Mouse (Mus musculus): ENCODE data around the gene Cenps. TPM values are rescaled to one million over a fixed set of nuclear protein-coding genes. Genes with fewer than 3 reads are reported as not detected.

Cenps gene
- polyA plus RNA-seq, 1 experiment from 2014 or later, result 24.5 TPM

DNA sequence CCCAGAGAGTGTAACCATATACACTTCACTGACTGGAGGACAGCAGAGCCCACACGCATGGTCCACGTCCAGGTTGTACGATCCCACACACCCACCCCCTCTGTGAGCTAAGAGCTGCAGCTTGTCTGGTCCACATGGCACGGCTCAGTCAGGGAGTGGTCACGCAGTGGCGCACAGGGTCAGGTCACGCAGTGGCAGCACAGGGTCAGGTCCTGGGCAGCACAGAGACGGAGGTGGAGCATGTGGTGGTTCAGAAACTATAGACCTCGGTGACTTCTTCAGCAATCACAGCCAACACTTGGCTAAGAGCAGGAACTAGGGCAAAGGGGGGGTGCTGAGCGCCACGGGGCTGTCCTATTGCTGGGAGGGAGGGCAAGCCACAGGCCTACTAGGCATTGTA is 12.8 kb upstream of the Cenps start:
- peak; percentile 18; the same call in 1 of the 2 replicates for ATAC-seq (ENCODE audit: insufficient read depth, low FRiP score)
- Histone ChIP-seq H3K4me1 (ENCODE audit: control insufficient read depth, insufficient read depth, low read length) (0 out of 2 replicates have a peak, but pooled peaks cover 4% of the 10 kb centered on the region), H3K27ac (ENCODE audit: low read length) (no peak overlapping the region), H3K9me3 (replicated peaks; ENCODE audit: control insufficient read depth, low read length) (no peaks in the 10 kb centered on the region), H3K9ac (ENCODE audit: low read length) (no peak overlapping the region), H3K4me3 (replicated peaks; ENCODE audit: low read length) (no peak overlapping the region), H3K4me2 (ENCODE audit: low read depth, low read length) (no peak overlapping the region), H3K27me3 (ENCODE audit: control insufficient read depth, insufficient read depth, low read length) (no peaks in the 10 kb centered on the region), H3K36me3 (ENCODE audit: control insufficient read depth, insufficient read depth, low read length) (peaks cover 32% of the 10 kb centered on the region)
- 77% methylated on average over 11 of the region's 11 CpGs for WGBS

GRCm38 (mm10) chr4:149149611-149150010 is 12.2 kb upstream of the Cenps start:
- Histone ChIP-seq H3K27me3 (ENCODE audit: control insufficient read depth, insufficient read depth, low read length) (no peaks in the 10 kb centered on the region), H3K36me3 (ENCODE audit: control insufficient read depth, insufficient read depth, low read length) (peaks cover 26% of the 10 kb centered on the region; the same call in 1 of the 2 replicates), H3K4me3 (replicated peaks; ENCODE audit: low read length) (no peak overlapping the region), H3K9me3 (replicated peaks; ENCODE audit: control insufficient read depth, low read length) (no peaks in the 10 kb centered on the region), H3K9ac (ENCODE audit: low read length) (no peak overlapping the region), H3K27ac (ENCODE audit: low read length) (no peak overlapping the region), H3K4me2 (ENCODE audit: low read depth, low read length) (no peak overlapping the region), H3K4me1 (ENCODE audit: control insufficient read depth, insufficient read depth, low read length) (peaks cover 6% of the 10 kb centered on the region; the same call in 1 of the 2 replicates)
- WGBS, result 57% methylated on average over 7 of the region's 7 CpGs
- ATAC-seq (ENCODE audit: insufficient read depth, low FRiP score), result no peak

DNA sequence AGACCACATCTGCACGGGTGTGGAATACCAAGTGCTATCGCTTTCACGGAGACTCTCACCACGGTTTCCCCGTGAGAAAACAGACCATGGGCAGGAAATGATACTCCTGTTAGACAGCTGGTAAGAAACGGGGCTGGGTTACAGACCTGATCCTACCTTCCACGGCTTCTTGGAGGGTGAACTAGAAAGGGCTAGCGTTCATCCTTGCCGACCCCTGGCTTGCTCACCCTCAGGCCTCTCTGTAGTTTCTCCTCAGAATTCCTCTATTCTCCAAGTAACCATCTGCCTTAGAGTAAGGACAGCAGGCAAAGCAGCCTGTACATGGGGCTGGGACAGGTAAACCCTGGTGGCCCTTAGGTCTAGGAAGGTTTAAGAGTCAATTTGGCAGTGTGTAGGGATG is 11.8 kb upstream of the Cenps start:
- no peak overlapping the region for H3K27ac ChIP-seq (ENCODE audit: low read length)
- H3K4me3 ChIP-seq (replicated peaks; ENCODE audit: low read length), result no peak overlapping the region
- no peak overlapping the region for H3K9ac ChIP-seq (ENCODE audit: low read length)
- 78% methylated on average over 9 of the region's 9 CpGs for WGBS
- H3K4me1 ChIP-seq (ENCODE audit: control insufficient read depth, insufficient read depth, low read length), result peaks cover 7% of the 10 kb centered on the region; the same call in 1 of the 2 replicates
- no peaks in the 10 kb centered on the region for H3K9me3 ChIP-seq (replicated peaks; ENCODE audit: control insufficient read depth, low read length)
- H3K4me2 ChIP-seq (ENCODE audit: low read depth, low read length), result no peak overlapping the region
- H3K36me3 ChIP-seq (ENCODE audit: control insufficient read depth, insufficient read depth, low read length), result peaks cover 25% of the 10 kb centered on the region; the same call in 1 of the 2 replicates
- no peaks in the 10 kb centered on the region for H3K27me3 ChIP-seq (ENCODE audit: control insufficient read depth, insufficient read depth, low read length)
- ATAC-seq (ENCODE audit: insufficient read depth, low FRiP score), result no peak

DNA sequence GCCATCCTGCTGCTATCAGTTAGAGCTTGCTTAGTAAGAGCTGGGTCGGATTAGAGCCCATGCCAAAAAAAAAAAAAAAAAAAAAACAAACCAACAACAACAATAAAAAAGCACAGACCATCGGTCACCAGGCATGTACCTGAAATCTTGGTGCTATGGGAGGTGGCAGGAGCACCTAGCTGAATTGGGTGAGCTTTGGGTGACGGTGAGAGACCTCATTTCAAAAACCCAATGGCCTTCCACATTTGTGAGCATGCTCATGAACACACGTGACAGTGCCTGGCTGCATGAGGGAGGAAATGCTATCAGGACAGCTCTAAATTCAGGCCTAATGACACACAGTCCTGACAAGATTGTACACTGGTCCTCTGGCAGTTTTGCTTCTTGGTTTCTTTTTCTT is 10.7 kb upstream of the Cenps start:
- WGBS, result 73% methylated on average over 4 of the region's 4 CpGs
- ATAC-seq (ENCODE audit: insufficient read depth, low FRiP score), result no peak
- Histone ChIP-seq H3K9ac (ENCODE audit: low read length) (no peak overlapping the region), H3K4me1 (ENCODE audit: control insufficient read depth, insufficient read depth, low read length) (peaks cover 7% of the 10 kb centered on the region; the same call in 1 of the 2 replicates), H3K4me3 (replicated peaks; ENCODE audit: low read length) (no peak overlapping the region), H3K9me3 (replicated peaks; ENCODE audit: control insufficient read depth, low read length) (no peaks in the 10 kb centered on the region), H3K36me3 (ENCODE audit: control insufficient read depth, insufficient read depth, low read length) (peaks cover 16% of the 10 kb centered on the region; the same call in 1 of the 2 replicates), H3K27me3 (ENCODE audit: control insufficient read depth, insufficient read depth, low read length) (no peaks in the 10 kb centered on the region), H3K27ac (ENCODE audit: low read length) (peak overlapping the region; percentile 51; the same call in 1 of the 2 replicates), H3K4me2 (ENCODE audit: low read depth, low read length) (no peak overlapping the region)

GRCm38 (mm10) chr4:149147528-149147927 is 10.1 kb upstream of the Cenps start:
- Histone ChIP-seq H3K27me3 (ENCODE audit: control insufficient read depth, insufficient read depth, low read length) (no peaks in the 10 kb centered on the region), H3K4me3 (replicated peaks; ENCODE audit: low read length) (no peak overlapping the region), H3K27ac (ENCODE audit: low read length) (peak overlapping the region; percentile 51; the same call in 1 of the 2 replicates), H3K4me1 (ENCODE audit: control insufficient read depth, insufficient read depth, low read length) (peaks cover 7% of the 10 kb centered on the region; the same call in 1 of the 2 replicates), H3K36me3 (ENCODE audit: control insufficient read depth, insufficient read depth, low read length) (peaks cover 11% of the 10 kb centered on the region; the same call in 1 of the 2 replicates), H3K9me3 (replicated peaks; ENCODE audit: control insufficient read depth, low read length) (no peaks in the 10 kb centered on the region), H3K9ac (ENCODE audit: low read length) (no peak overlapping the region; the same call in 1 of the 2 replicates), H3K4me2 (ENCODE audit: low read depth, low read length) (no peak overlapping the region)
- WGBS, result 61% methylated on average over 7 of the region's 7 CpGs
- no peak for ATAC-seq (ENCODE audit: insufficient read depth, low FRiP score)

- 74% methylated on average over 4 of the region's 4 CpGs for WGBS
- H3K27ac ChIP-seq (ENCODE audit: low read length), result no peak overlapping the region
- no peaks in the 10 kb centered on the region for H3K9me3 ChIP-seq (replicated peaks; ENCODE audit: control insufficient read depth, low read length)
- no peak overlapping the region for H3K9ac ChIP-seq (ENCODE audit: low read length)
- no peak overlapping the region for H3K4me2 ChIP-seq (ENCODE audit: low read depth, low read length)
- no peaks in the 10 kb centered on the region for H3K27me3 ChIP-seq (ENCODE audit: control insufficient read depth, insufficient read depth, low read length)
- H3K36me3 ChIP-seq (ENCODE audit: control insufficient read depth, insufficient read depth, low read length), result no peaks in the 10 kb centered on the region
- no peak overlapping the region for H3K4me3 ChIP-seq (replicated peaks; ENCODE audit: low read length)
- no peak for ATAC-seq (ENCODE audit: insufficient read depth, low FRiP score)
- peaks cover 7% of the 10 kb centered on the region; the same call in 1 of the 2 replicates for H3K4me1 ChIP-seq (ENCODE audit: control insufficient read depth, insufficient read depth, low read length)
These were observed 7.7 kb upstream of the Cenps start for GRCm38 (mm10) chr4:149145151-149145550.

- peak; percentile 76; the same call in 1 of the 2 replicates for ATAC-seq (ENCODE audit: insufficient read depth, low FRiP score)
- H3K27me3 ChIP-seq (ENCODE audit: control insufficient read depth, insufficient read depth, low read length), result no peaks in the 10 kb centered on the region
- H3K9me3 ChIP-seq (replicated peaks; ENCODE audit: control insufficient read depth, low read length), result no peaks in the 10 kb centered on the region
- peaks cover 7% of the 10 kb centered on the region; the same call in 1 of the 2 replicates for H3K4me1 ChIP-seq (ENCODE audit: control insufficient read depth, insufficient read depth, low read length)
- no peaks in the 10 kb centered on the region for H3K36me3 ChIP-seq (ENCODE audit: control insufficient read depth, insufficient read depth, low read length)
- no peak overlapping the region for H3K27ac ChIP-seq (ENCODE audit: low read length)
- H3K9ac ChIP-seq (ENCODE audit: low read length), result no peak overlapping the region
- no peak overlapping the region for H3K4me3 ChIP-seq (replicated peaks; ENCODE audit: low read length)
- WGBS, result 10% methylated on average over 3 of the region's 3 CpGs
- H3K4me2 ChIP-seq (ENCODE audit: low read depth, low read length), result no peak overlapping the region
These were observed 7.0 kb upstream of the Cenps start for GRCm38 (mm10) chr4:149144459-149144858.

DNA sequence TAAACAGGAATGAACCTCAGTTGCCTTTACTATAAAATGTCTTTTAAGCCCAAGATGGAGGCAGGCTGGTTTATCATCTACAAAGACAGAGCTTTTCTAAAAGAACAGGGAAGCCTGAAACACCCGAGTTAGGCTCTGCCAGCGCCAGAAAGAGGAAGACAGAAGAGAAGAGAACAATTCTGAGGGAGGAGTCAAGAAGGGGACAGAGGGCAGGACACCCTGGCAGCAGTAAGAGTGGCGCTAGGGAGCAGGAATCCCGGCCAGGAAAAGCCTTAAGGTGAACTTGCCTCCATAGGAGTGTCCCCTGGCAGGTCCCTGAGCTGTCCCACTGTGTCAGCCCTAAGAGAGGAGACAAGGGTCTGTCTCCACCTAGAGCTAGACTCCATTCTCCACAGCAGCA is 6.2 kb upstream of the Cenps start:
- 28% methylated on average over 4 of the region's 4 CpGs for WGBS
- ATAC-seq (ENCODE audit: insufficient read depth, low FRiP score), result no peak
- H3K4me2 ChIP-seq (ENCODE audit: low read depth, low read length), result no peak overlapping the region
- H3K9ac ChIP-seq (ENCODE audit: low read length), result no peak overlapping the region
- no peaks in the 10 kb centered on the region for H3K9me3 ChIP-seq (replicated peaks; ENCODE audit: control insufficient read depth, low read length)
- H3K4me3 ChIP-seq (replicated peaks; ENCODE audit: low read length), result no peak overlapping the region
- H3K27me3 ChIP-seq (ENCODE audit: control insufficient read depth, insufficient read depth, low read length), result no peaks in the 10 kb centered on the region
- no peak overlapping the region for H3K27ac ChIP-seq (ENCODE audit: low read length)
- peaks cover 7% of the 10 kb centered on the region; the same call in 1 of the 2 replicates for H3K4me1 ChIP-seq (ENCODE audit: control insufficient read depth, insufficient read depth, low read length)
- H3K36me3 ChIP-seq (ENCODE audit: control insufficient read depth, insufficient read depth, low read length), result no peaks in the 10 kb centered on the region

DNA sequence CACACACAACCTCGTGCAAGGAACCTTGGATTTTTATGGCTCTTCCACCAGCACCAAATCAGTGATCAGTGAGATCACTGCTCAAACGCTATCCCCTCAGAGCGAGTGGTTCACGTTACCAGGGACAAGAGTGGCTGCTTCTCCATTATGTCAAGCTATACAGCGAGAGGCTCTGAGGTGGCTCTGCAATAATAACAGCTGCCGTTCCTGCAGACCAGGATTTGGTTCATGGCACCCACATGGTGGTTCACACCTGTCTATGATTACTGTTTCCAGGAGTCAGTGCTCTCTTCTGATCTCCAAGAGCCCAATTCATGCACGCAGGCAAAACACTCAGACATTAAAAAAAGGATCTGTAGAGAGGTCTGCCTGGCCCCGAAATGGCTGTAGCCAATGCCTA is 1.1 kb upstream of the Cenps start:
- no peaks in the 10 kb centered on the region for H3K36me3 ChIP-seq (ENCODE audit: control insufficient read depth, insufficient read depth, low read length)
- H3K4me1 ChIP-seq (ENCODE audit: control insufficient read depth, insufficient read depth, low read length), result peaks cover 8% of the 10 kb centered on the region
- WGBS, result 76% methylated on average over 8 of the region's 8 CpGs
- H3K9ac ChIP-seq (ENCODE audit: low read length), result no peak overlapping the region
- no peaks in the 10 kb centered on the region for H3K27me3 ChIP-seq (ENCODE audit: control insufficient read depth, insufficient read depth, low read length)
- no peak overlapping the region for H3K27ac ChIP-seq (ENCODE audit: low read length)
- no peak for ATAC-seq (ENCODE audit: insufficient read depth, low FRiP score)
- H3K4me3 ChIP-seq (replicated peaks; ENCODE audit: low read length), result no peak overlapping the region
- no peaks in the 10 kb centered on the region for H3K9me3 ChIP-seq (replicated peaks; ENCODE audit: control insufficient read depth, low read length)
- no peak overlapping the region for H3K4me2 ChIP-seq (ENCODE audit: low read depth, low read length)
